Mouse (Mus musculus): Measurements from ENCODE around the gene Mctp1.
A peak's percentile ranks its signal among the peaks of the same experiment; 100 is the strongest.

Gene Mctp1

DNA sequence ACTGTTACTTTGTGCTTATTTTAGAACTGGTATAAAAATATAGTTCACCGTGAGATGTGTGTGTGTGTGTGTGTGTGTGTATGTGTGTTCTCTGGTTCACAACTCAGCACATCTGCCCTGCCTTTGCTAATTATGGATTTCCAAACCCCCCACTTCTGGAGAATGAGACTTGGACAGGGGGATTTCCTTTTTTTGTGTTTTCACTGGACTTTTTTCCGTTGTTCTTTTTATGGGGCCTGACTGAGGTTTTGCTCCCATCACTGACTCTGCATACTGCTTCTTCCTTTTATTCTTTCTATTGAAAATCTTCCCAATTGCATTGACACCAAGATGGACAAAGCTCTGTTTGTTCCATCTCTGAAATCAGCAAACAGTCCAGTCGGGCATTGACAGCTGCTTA lies 438.7 kb downstream of the Mctp1 start:
- peak; percentile 20 for DNase-seq (ENCODE audit: low read depth, low spot score)

DNA sequence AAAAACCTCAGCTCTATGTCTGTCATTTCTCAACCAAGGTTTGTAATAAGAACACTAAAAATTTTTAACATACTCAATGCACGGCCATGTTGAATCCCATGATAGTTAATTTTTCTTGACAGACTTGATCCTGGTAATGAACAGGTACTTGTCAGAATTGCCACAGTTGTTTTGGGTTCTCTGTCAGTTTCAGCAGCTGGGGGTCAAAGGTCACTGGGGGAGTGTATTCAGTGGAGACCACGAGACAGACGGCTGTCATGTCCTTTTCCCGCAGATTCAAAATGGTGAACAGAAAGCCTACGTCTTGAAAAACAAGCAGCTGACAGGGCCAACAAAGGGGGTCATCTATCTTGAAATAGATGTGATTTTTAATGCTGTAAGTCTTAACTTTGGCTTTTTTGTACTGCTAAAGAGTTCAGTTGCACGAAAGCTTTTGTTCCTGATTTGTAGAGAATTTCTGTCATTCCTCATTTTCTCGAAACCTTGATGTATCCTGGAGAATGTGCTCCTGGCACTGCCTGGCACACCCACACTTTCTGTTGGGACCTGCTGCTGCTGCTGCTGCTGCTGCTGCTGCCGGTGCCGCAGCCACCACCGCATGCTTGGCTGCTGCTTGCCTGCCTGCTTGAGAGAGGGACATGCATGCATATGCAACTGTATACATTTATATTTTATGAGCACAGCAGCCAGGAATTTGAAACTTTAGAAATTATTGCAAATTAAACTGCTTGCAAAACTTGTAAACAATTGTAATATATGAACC lies 440.8 kb downstream of the Mctp1 start:
- DNase-seq (ENCODE audit: low read depth, low spot score), result peak; percentile 36

DNA sequence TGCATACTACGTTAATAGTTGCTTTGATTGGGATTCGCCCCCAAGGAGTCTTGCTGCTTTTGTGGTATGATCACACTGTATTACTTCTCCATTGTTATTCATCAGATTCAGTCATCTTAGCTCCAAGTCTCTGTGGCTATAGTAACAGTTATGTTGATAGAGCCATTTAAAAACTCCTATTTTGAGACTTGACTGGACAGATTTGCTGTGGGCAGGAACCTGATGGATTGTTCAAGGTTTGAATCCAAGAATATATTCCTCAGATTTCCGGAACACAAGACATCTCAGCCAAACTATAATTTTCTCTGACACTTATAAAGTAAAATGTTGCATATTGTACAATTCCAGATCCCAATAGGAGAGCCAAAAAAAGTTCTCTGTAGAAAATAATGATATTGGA lies 443.4 kb downstream of the Mctp1 start:
- peak; percentile 69 for DNase-seq (ENCODE audit: low read depth, low spot score)

DNA sequence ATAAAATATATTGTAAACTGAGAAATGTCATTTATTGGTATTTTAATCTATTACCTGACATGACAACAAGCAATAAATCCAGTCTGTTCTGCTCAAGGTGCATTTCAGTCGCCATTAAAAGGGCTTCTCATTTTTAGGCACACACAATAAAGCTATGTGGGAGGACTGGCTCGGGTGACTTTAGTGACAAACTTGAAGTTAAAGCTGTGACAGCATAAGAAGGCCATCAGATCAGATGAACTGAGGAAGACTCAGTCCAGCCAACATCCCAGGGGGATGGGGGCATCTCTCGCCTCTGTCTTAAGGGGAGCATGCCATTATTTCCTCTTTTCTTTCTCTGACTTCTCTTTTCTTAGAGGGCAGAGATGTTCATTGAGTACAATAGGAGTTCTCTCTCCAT lies 453.7 kb downstream of the Mctp1 start:
- DNase-seq (ENCODE audit: low read depth, low spot score), result no peak

DNA sequence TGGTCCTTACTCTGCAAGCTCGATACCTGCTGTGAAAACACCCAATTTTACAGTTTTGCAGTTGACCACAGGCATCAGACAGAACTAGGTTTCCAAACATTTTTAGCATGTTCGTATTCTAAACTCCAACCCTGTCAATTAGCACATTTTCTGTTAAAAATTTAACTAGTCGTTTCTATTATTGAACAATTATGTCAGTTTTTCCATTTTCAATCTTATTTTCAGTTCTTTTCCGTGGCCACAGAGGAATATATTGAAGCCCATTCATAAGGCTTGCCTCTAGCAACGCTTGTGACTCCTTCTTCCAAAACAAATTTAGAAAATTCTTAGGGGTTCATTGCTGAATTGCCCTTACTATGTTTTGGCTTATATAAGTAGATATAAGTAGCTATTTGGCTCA lies 456.4 kb downstream of the Mctp1 start:
- DNase-seq (ENCODE audit: low read depth, low spot score), result no peak

DNA sequence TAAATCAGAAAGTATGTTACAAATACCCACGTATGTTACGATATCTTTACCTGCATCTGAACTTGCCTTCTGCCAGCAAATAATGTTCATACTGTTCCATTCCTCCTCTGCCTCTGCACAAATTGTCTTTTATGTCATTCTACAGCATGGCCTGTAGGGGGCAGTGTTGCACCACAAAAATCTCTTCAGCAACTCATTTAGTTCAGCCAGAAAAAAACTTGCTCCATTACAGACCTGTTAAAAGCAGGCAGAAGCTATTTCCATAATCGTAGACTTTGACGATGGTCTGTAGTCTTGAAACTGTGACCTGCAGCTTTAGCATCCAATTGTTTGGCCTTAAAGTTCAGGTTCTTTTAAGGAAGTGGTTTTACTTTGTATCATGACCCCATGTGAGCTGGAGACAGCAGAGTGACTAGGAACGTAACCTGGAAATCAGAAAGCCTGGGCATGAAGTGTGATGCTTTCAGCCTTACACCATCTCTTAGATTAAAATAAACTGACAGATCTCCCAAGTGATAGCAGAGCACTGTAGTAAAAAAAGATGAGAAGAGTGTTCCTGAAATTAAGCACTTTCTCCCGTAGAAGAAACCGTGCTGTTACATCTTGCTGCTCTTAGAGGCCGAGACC lies 460.4 kb downstream of the Mctp1 start:
- peak; percentile 89 for DNase-seq (ENCODE audit: low read depth, low spot score)

DNA sequence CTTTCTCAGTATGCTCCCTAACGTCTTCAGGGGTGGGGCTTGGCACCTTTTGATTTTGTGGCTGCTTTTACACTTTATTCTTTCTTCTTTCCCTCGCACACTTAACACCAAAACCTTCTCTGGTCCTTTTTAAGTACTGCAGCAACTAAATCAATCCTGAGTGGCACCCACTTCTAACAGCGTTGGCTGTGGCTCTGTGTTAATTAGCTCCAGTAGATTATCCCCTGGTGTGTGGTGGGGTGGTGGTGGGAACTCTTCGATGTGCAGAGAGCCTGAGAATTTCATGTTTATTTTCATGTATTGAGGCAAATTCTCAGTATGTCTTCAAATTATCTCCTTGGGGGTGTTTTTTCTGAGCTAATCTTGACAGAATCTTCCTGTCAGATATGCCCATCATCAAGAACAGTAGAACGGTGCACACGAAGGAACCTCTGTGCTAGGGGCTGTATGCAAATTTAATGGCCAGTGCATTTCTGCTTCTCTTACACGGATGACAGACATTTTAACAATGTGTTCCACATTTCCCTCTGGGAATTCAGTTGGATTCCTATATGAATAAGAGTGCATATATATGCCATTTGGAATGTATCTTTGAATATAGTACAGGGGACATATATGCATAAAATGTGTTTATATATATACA lies 466.2 kb downstream of the Mctp1 start:
- no peak for DNase-seq (ENCODE audit: low read depth, low spot score)

DNA sequence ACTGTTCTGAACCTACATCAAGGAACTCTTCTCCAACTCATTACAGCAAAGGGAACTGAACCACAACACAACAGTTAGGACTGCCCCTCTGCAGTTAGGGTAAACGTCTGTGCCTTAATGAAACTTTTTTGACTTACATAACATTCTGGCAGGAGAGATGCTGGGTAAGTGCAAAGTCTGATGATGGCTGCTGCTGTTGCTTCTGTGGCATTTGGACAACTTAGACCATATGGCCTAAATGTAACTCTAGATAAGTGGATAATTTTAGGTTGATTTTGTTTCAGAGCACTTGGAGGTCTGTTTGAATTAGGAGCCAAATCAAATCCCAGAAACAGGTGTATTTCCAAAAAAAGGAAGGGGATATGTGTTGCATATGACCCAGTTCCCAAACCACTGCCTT lies 470.0 kb downstream of the Mctp1 start:
- DNase-seq (ENCODE audit: low read depth, low spot score), result peak; percentile 58

DNA sequence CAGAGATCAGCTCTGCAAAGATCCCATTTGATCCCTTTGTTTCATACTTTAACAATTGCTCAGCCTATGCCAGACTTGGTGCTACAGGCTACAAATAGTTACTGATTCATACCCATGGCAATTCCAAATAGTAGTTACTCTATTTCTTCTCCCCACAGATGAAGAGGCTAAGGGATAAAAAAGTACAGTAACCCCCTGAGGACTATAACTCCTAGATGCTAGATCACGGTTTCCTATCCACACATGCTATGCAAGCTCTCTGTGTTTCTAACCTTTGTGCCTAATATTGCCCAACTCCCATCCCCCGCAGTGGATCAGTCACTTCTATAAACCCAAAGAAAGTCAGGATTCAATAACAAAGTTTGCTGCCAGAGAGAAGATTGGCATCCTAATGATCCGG lies 470.7 kb downstream of the Mctp1 start:
- no peak for DNase-seq (ENCODE audit: low read depth, low spot score)

DNA sequence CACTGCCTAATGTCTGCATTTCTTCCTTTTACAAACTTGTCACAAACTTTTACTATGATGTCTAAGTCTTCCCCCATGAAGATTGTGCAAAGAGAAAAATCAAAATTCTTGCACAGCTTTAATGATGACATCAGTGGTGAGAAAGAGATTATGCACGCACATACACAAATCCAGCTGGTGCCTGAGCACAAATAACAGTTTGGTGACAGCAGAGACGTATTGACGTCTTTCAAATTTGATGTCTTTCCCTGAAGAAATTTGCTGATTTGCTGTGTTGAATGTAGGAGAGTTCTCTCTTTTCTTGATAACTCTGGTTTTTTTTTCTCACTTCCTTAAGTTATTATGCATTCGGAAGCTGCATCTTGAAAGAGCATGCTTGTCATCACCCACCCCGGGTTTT lies 472.7 kb downstream of the Mctp1 start:
- peak; percentile 16 for DNase-seq (ENCODE audit: low read depth, low spot score)

DNA sequence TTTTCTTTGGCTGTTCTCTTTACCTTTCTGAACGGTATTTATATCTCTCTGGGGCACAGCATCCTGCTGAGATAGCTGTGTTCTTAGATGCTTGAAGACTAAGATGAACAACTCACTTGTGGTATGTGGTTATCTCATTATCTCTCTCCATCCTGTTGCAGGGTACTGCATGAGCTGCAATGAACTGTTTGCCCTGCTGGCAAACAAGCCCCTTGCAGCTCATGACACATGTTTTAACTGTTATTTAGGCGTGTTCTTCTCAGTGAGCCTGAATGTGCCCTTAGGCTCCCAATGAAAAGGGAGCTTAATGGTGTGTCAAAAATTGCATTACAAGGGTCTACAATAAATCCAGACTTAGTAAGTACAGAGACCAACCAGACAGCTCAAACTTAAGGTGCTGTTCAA lies 473.7 kb downstream of the Mctp1 start:
- DNase-seq (ENCODE audit: low read depth, low spot score), result no peak

DNA sequence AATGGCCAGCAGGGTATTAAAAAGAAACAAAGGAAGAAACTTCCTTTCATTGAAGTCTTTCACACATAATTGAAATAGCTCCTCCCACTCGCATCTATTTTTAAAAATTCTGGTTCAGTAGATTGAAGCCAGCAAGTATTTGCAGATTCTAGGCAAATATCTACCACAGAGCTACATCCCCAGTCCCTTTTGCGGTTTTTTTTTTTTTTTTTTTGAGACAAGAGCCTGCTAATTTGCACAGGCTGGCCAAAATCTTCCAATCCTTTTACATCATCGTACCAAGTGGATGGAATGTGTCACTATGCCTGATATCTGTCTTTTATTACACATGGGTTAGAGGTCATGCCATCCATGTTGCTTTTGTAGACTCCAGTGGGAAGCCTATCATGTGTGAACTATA lies 486.0 kb downstream of the Mctp1 start:
- DNase-seq (ENCODE audit: low read depth, low spot score), result no peak

DNA sequence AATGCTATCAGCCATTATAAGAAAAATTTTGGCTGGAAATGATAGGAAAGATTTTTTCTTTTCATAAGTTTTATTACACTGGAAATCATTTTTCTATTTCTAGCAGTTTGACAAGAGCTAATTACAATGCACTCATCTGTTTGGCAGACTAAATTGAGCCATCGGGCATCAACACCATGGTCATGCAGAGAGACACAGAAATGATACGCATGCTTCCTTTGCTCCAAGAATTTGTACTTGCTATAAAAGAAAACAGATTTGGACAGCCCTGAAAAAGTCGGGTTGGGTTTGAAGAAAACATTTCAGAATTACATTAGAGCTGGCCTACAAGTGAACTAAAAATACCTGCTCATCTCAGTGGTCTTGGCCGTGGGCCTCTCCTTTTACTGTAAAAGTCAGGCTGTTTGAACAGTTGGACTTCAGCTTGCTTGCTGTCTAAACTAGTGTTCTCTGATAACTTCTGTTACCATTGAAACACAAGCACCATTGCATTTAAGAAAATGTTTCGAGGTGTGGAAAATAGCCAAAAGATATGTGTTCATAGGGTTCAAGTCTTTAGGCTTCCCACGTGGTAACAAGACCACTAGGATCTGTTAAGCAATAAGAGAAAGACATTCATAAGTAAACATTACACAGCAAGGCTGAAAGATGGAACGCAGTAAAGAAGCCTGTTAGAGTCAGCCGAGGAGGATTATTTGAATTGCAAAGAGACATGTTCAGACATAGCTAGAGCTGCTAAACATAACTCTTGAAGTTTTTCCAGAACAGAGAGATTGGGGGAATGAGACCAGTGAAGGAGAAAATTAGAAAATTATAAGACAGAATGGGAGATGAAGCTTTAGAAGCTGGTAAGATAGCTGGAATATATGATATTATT lies 493.8 kb downstream of the Mctp1 start:
- peak; percentile 60 for DNase-seq (ENCODE audit: low read depth, low spot score)

DNA sequence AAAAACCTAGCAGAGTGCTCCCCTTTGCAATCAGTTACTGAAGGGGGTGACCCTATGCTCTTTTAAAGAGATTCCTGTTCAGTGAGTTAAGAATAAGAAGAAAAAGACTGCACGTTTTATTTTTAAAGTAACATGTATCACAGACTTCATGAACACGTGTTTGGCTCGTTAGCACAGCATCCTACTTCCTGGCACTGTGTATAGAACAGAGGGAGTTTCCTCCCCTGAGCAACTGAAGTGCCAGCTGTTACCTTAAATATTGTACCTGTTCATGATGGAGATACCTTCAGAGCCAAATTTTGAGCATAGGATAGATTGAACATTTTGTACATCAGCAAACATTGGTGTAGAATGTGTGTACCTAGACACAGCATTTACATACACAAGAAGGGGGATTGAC lies 494.7 kb downstream of the Mctp1 start:
- peak; percentile 75 for DNase-seq (ENCODE audit: low read depth, low spot score)

DNA sequence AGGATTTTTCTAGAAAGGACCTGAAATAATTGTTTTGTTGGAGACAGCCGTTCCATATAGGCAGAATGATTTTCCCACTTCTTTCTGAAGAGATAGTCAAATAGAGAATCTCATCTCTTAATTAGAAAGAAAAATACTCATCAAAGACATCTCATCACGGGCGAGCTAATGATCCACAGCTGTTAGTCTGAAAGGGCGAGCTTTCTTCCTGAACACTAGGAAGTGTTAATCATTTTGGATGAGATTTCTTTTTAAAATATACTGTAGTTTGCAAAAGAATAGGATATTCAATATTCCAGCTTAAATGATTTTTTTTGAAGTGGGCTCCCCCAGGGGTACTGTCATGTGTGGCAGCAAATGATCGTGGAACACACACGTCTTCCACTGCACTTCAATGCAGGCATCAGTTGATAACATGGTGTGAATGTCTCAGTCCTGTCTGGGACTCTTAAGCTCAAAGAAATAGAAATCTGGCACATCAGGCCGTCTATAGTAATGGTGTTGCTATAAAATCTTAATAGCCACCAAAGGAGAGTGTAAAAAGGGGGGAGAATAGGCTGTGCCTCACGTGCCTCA lies 500.3 kb downstream of the Mctp1 start:
- no peak for DNase-seq (ENCODE audit: low read depth, low spot score)

DNA sequence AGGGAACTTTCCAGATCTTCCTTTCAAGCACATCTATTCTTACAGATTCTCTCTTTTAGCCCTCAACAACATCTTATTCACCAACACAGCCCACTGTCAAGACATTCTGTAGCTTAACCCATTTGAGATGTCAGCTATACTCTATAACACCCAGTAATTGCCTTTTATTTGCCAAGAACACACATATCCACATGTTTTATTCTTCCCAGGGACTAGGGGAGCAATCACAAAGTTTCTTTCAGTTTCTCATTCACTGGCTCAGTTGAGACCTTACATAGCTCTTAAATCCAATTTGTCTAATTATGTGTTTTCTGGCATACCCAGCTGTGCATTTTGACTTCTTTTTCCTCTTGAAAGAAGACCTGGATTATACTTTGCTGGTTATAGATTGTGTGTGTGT lies 508.7 kb downstream of the Mctp1 start:
- DNase-seq (ENCODE audit: low read depth, low spot score), result peak; percentile 24

DNA sequence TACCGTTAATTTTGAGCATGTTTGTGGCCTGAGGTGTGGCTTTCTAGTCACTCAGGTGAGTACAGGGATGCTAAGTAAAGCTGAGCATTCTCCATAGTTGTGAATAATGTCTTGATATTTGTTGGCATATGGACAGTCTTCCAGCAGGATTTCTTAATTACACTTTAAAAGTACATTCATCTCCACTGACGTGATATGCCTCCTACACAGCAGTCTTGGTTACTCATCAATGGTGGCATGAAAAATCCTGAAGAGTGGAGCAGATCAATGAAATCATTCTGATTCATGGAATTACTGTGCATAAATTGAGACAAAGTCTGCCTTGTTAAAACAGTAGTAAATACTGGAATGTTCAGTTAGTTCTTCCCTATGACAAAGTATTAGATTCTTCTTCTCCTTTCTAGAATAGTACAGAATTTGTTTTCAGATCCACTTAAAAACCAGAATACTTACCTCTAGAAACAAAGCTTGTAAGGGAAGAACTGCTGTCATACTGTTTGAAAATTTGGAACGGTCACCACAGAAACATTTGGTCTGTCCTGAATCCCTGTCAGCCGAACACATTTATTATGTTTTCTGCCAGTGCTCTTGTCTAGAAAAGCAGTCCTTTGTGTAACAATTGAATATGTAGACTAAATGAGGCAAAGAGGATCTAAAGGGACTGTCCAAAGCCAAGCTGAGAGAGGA lies 511.6 kb downstream of the Mctp1 start:
- DNase-seq (ENCODE audit: low read depth, low spot score), result peak; percentile 62

DNA sequence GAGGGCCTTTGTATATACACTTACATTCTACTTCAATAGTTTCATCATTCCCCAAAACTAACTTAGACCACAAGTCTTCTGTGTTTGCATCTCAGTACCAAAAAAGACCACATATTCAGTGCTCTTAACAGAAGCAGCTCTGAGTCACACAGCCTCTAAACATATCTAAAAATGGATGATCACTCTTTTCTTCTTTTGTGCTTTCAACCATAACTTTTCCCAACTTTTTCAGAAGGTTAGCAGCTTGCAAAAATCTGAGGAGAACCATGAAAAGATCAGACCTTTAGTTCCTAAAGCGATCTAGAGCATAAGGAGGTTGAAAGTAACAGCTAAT lies 512.1 kb downstream of the Mctp1 start:
- peak; percentile 58 for DNase-seq (ENCODE audit: low read depth, low spot score)

DNA sequence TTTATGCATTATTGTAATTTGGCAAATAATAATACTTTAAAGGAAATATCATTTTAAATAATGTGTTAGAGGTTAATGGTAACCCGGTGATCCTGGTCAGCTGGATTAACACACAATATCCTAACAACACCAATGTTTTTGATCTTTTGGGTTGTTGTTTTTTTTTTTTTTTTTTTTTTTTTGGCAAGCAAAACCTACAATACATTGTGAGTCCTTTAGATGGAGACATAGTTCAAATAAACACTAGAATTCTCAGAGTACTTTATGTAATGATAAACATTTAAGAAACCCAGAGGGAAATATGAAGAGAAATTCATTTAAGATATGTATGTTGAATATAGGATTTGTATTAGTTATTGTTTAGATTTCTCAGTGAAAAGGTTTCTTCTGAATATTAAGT lies 534.0 kb downstream of the Mctp1 start:
- DNase-seq (ENCODE audit: low read depth, low spot score), result no peak

DNA sequence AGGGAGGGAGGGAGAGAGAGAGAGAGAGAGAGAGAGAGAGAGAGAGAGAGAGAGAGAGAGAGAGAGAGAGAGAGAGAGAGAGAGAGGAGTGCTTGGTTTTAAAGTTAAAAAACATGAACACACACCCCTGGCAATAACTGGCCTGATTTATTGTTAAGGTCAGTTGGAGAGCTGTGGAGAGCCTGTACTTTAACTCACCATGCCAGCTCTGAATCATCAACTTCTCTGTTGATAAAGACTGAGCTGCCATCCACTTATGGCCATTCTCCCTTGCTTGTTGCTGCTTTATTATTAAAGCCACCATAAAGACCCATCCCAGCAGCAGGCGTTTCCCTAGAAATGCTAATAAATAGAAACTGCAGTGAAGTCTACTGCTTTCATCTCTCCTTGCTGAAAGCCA lies 542.5 kb downstream of the Mctp1 start:
- no peak for DNase-seq (ENCODE audit: low read depth, low spot score)

DNA sequence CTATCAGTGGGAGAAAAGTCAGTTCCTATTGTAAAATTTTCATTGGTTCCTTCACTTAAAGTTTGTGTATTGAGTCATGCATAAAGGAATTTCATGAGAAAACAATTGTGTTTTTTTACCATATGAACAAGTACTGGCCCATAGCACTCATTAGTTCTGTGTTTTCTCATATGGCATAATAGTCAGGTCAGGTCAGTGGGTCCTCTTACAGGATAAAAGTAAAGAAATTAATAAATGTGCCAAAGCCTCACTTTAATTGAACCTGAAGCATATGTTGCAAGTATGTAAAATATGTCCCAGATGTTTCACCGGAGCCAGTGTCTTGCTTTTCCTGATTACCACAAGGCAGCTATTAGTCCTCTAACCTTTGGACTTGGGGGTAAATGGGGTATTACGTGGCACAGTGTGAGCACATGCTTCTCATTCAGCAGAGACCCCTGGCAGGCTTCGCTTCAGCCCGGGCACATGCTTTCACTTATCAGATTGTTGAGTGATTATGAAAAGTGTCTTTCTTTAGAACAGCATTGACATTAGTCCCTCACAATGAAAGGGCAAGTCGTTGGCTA lies 543.6 kb downstream of the Mctp1 start:
- DNase-seq (ENCODE audit: low read depth, low spot score), result no peak
